Mouse (Mus musculus) myocyte (in vitro differentiated cells): ENCODE results near the gene Izumo2.

Experiments used
- E2F4 ChIP-seq: IDR thresholded peaks from one replicate; pipeline ENCODE4 v1.6.1; 2011; ENCODE audit warnings: mild to moderate bottlenecking, control low read depth, moderate library complexity; ENCODE audit not compliant: insufficient read depth
- MAX ChIP-seq: IDR thresholded peaks from one replicate; pipeline ENCODE4 v1.6.1; 2011; ENCODE audit warnings: low read depth, mild to moderate bottlenecking, control low read depth
- POLR2A ChIP-seq: IDR thresholded peaks from one replicate; pipeline ENCODE4 v1.6.1; 2011; ENCODE audit warnings: low read depth, mild to moderate bottlenecking, control low read depth, moderate library complexity; ENCODE audit not compliant: insufficient read length
- POLR2AphosphoS2 ChIP-seq: IDR thresholded peaks from one replicate; pipeline ENCODE4 v1.6.1; 2011; ENCODE audit warnings: low read depth, control low read depth; ENCODE audit not compliant: insufficient read length
- TCF3 ChIP-seq: IDR thresholded peaks from one replicate; pipeline ENCODE4 v1.6.1; 2011; ENCODE audit warnings: low read depth, control low read depth; ENCODE audit not compliant: insufficient read length
- USF1 ChIP-seq: IDR thresholded peaks from one replicate; pipeline ENCODE4 v1.6.1; 2011; ENCODE audit warnings: low read depth, mild to moderate bottlenecking, control low read depth, moderate library complexity

- no peak for TF ChIP-seq POLR2A
- TF ChIP-seq POLR2AphosphoS2 = no peak
- TF ChIP-seq E2F4 = no peak
- no peak for TF ChIP-seq MAX
- TF ChIP-seq TCF3 = no peak
- TF ChIP-seq USF1 = no peak
Measured at GRCm38 (mm10) chr7:44674511-44674910, 34.0 kb upstream of the Izumo2 start.
